Mouse (Mus musculus): ENCODE data around the gene Akap6.

Akap6 gene

DNA sequence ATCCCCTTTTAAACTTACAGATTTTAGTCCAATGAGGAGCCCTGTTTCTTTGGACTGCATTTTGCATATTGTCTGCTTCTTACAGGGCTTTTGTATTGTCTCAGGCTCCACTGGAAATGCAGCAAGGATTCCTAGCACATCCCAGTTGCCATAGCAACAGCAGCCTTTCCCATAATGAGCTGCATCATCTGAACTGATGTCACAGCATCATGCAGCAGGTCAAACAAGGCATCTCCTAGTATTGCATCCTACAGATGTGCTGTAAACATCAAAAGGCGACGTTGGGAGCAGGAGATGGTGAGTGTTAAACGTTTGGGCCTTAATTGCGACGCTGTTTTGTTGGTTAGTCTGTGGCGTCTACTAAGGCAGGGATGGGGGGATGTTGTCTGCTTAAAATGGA, at the start of gene Akap6:
TSS of gene Akap6 (plus strand) at position 238 of the 400 bp plus-strand sequence.
- DNase-seq (ENCODE audit: low spot score in 2 of 2) = no peak

DNA sequence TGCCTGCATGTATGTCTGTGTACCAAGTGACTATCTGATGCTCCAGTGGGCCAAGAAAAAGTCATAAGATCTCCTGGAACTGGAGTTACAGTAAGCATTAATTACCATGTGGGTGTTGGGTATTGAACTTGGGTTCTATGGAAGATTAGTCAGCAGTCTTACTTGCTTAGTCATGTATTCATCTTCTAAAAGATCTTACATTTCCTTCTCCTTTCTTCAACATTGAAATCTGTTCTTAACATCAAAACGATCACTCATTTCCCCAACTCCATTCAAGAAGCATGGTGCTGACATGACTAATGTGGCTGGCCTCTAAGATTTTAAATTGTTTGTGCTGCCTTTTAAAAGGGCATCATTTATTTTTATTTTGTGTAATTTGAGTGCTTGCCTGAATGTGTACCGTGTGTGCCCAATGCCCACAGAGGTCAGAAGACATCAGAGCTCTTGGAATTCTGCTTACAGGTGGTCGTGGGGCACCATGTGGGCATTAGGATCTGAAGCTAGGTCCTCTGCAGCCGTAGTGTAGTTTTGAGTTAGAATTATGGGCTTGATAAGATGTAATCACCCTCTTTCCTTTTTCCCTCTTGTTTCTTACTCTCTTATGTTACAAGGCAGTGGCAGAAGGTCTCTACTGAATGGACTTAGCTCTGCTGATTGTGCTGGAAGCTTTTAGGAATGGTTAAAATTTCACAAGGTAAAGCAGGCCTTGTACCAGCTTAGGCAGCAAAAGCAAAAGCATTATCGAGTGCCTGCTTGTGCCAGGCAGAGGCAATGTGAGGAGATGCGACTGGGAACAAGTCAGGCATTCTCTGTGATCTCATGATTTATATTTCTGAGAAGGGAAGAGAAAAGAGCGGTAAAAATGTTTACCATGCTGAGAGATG, 36.0 kb upstream of the Akap6 start:
- DNase-seq (ENCODE audit: low spot score in 2 of 2) = no peak

DNA sequence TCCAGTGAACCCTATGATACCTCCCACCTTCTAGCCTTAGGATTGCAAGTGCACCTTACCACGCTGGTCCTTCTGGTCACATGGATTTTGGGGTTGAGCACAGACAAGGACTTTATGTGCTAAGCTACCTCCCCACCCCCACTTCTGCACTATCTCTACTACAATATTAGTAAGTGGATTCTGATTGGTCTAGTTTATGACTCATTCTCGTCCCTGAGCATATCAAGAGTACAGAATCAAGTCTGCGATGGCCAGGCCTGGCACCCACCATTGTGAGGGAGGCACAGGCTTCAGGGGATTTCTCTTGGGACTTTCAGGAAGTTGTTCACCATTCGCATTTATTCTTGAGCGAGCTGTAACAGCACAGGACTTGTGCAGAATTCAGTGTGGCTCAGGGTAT, 34.2 kb upstream of the Akap6 start:
- DNase-seq (ENCODE audit: low spot score in 2 of 2) = no peak

DNA sequence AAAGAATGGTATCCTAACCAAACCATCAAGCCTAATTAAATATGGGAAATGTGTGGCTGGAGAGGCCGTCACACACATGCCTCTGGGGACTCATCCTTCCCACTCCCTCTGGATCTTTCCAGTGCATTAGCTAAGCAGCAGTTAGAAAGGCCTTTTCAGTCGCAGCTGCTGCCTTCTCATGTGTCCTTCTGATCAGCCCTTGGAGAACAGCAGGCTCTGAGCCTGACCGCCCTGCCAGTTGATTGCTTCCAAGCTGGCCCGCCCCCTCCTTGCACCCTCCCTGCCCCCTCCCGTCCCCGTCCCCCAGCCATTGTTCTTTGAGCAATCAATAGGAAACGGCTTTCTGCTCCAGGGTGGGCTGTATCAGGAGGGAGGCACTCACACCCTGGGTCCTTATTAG, 27.7 kb upstream of the Akap6 start:
- no peak for DNase-seq (ENCODE audit: low spot score in 2 of 2)

DNA sequence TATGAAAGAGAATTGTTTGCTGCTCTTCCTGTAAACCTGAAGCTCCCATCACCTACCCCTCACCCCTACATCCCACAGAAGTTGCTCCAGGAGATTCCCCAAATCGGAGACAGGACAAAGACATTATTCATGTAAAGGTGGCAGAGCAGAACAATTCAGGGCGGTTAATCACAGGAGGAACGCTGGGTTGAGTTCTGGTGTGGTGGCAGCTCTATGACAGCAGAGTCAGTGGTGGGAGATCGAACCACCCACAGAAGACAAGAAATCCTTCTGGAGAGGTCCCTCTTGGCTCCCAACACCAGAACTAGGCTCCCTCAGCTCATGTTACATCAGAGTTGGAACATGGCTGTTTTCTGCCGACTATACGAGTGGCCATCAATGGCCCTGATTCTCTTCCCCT, 27.2 kb upstream of the Akap6 start:
- no peak for DNase-seq (ENCODE audit: low spot score in 2 of 2)

DNA sequence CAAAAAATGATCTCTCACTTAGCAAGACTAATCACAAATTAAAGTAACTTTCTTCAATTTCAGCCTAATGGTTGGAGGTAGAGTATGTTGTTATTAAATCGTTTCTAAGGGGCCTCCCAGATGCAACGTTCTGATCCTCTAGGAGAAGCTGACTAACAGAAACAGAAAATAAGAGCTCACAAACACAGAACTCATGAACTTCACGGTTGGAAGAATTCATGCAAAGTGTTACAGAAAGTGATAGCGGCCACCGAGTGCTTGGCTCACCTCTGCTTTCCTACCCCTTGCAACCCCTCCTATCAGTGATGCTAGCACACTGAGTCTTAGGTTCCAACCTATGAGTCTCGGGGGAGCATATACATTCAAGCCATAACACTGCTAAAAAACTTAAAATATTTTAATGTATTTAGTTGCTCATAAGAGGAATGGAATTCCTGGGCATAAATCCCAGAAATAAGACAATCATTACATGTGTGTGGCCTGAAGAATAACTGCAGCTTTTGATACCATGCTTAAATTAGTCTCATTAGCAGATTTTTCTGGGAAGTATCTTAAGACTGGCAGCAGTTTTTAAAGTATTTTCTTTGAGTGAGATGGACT, 25.7 kb upstream of the Akap6 start:
- DNase-seq (ENCODE audit: low spot score in 2 of 2) = no peak

DNA sequence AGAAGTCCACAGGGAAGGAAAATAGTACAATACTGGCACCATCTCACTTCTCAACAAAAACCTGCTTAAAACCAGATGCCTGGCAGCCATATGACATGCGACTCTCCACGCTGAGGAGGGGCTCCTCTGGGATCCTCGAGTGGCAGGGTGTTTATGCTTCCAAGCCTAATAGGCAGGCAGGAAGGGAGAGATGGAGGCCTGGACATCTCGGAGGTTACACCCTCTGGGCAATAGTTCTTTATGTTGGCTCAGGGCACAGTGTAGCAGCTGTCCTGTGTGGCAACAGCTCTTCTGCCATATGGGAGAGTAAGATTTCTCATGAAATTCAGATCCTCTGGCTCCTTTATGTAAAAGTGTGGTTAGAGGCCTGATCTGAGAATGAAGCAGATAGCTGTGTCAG, 24.2 kb upstream of the Akap6 start:
- no peak for DNase-seq (ENCODE audit: low spot score in 2 of 2)

DNA sequence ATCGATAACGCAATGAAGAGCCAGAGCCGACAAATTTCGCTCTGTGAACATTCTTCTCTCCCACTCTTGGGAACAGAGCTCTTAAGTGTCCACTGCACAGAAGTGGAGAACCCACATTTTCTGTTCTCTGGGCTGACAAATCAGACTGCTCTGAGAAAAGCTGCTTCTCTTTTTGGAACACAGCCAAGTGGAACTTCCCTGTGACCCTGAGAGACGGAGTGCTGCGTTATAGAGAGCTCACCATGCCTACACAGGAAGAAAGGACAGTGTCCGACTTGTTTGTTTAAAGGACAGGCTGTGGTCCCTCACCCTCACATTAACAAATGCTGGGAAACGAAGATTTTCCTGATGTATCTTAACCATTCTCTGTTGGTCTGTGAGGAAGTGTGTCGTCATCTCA, 11.8 kb upstream of the Akap6 start:
- no peak for DNase-seq (ENCODE audit: low spot score in 2 of 2)

DNA sequence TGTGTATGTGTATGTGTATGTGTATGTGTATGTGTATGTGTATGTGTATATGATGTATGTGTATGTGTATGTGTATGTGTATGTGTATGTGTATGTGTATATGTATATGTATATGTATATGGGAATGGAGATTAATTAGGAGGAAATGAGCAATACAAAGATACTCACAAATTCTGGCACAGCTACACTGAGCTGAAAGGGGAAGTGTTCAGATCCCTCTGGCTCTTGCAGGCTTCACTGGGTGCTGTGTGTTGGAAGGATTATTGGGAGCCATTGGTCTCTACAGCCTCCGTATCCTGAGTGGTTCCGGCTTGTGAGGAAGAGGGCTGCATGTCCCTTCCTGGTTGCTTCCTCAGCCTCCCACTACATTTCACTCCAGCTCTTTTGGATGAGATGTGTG, 10.5 kb upstream of the Akap6 start:
- no peak for DNase-seq (ENCODE audit: low spot score in 2 of 2)

DNA sequence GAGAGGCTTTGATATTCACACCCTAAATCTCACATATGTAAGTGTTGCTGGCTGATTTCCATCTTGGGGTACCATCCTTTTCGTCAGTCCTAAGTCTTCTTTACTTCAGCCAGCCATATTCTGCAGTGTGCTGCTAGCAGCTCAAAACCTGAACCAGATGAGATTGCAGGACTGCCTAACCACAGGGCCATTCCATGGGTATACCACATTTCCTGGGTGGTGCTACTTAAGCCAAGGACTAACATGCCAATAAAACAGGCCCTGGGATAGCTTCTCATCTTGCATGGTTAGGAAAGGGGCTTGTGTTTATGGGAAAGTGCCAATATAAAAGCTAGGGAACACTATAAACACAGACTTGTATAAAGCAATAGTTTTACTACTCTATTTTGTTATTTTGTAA, 7.6 kb upstream of the Akap6 start:
- DNase-seq (ENCODE audit: low spot score in 2 of 2) = no peak

DNA sequence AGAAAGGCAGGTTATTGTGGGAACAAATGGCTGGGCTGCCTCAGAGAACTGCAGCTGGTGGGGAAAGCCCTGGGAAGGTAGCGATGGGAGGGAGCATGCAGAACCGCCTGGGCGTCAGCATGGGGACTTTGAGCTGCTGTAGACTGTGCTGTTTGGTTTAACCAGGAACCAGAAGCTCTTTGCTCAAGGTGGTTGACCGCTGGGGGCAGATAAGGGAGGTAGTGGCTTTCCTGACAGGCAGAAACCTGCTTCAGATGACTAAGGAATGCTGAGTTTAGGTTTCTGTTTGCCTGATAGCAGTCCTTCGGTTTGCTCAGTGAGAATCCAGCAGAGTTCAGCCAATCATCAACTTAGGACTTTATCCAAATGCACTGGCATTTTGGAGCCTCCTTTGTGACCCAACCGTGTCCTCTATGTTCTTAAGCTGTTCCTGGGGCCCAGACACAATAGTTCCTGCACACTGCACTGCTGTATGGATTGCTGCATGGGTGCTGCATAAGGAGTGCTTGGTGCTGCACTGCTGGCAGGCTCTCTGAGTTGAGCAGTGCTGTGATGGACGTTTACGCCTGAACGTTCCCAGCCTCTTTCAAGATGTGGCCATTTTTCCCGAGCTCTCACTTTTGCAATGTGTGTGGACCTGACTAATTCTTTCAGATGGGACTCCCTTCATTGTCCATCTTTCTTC, 6.8 kb upstream of the Akap6 start:
- peak in 1 of 2 experiments; percentile 32 for DNase-seq (ENCODE audit: low spot score in 2 of 2)

DNA sequence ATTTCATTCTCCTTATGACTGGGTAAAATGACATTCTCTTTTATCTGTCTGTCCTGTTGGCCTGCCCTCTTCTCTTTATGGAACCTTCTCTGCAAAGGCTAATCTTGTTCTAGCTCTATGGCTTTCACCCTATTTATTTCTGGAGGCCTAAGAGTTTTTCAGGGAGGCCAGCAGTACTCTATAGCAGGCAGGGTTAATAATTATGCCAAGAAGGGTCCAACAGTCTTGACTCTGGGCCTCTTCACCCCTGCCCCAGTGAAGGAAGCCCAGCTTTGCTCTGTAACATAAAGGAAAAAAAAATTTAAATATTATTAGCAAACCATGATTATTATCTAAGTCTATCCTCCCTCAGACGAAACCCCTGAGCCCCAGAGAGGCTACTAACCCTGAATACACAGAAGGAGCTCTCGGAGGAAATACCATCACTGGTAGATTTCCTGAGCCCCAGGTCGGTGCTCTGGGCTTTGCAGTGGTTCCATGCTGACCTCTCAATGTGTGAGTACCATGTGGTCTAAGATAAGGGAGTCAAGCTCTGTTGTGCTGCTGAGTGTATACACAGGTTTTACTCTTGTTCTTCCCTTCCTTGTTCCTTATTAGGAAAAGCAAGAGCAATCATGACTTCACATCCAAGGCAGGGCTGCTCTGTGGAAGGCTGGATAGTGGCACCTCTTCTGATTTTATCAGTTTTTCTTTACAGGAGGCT, 1.6 kb upstream of the Akap6 start:
- no peak for DNase-seq (ENCODE audit: low spot score in 2 of 2)

DNA sequence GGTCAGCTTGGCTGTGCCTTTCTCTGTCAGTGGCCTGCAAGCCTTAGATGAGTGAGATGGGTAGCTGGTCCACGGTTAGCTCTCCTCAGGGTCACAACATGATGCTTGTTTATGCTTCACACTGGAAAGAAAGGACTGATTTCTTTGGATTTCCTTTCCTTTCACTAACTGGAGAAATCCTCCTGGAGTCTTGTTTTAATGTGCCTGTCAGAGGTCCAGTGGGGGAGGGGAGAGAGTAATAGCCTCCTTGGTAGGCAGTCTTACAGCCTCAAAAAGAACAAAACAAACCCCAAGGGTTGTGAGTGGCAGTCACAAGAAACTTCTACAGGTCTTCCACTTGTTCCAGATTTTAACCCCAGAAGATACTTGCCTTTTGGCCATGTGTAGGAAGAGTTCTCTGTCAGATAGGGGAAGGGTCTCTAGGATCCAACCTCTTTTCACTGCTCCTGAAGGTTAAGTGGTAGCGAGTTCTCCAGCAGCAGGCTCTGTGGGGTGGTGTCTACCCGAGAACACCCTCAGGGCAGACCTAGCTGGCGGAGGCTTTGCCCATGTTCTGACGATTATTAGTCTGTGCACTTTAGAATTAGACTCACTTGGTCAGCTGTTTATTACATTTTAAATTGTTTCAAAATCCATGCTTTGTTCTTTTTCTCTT, 780 bp upstream of the Akap6 start:
- no peak for DNase-seq (ENCODE audit: low spot score in 2 of 2)

DNA sequence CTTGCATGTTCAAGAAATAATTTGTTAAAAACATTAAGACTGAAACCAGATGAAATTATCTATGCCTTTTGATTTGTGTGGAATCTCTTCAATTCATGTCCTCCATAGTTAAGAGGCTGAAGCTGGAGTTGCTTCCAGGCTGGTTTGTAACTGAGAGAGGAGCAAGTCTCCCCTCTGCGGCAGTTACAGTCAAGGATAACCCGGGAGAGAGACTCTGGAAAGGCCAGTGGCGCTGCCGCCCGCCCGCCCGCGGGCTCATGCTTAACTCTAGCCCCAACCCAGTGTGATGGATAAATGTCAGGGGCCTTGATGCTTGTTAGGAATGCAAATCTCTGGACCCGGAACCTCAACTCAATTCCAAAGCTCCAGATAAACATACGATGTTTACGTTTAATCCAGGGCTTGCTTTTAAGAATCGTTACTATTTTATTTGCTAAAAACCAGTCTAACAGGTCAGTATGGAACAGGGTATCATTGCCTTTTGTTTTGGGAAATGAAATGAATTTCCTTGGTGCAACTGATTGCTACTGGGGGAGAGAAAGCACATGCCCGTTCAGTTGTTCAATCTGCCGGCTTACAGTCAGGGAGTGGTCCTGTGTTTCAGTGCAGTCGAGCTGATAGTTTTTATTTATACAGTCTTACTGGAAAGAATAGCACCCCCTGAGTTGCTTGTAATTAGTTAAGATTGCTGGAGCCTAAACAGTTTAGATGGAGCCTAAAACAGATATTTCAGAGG, 946 bp downstream of the Akap6 start:
- DNase-seq (ENCODE audit: low spot score in 2 of 2) = no peak

DNA sequence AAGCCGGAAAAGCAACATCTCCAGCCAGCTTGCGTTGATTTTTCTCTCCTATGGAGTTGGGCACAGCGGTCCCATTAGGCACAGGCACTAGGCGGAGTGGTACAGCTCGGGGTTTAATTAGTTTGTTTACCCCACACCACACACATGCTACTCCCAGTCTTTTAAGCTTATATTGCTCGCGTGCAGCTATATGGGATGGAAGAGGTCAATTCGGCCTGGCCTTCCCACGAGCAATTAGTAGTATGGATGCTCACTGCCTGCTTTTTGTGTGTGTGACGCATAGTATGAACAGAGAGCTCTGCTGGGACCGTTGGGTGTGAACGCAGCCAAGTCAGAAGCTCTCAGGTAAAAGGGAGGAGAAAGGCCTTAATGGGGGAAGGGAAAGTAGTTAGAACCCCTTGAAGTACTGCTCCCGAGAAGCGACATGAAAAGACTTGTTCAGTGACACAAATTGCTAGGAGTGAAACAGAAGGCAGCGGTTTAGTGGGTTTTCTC, 1.6 kb downstream of the Akap6 start:
- no peak for DNase-seq (ENCODE audit: low spot score in 2 of 2)

DNA sequence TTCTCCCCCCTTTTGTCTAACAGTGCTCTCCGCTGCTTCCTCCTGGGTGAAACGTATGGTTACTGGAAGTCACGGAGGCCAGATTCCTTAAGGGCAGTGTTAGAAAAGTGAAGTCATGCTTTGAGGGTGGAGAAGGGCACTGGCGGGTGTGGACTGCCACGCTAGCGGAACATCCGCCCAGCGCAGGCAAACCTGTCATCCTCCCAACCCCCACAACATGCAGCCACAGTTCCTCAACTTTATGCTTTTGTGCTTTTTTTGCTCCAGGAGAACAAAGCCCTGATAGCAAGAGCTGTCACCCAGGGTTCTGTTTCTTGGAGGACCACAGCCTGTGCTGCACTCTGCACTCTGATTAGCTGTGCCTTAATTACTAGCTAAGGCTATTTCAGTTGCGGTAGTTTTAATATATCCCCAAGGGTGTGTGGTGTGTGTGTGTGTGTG, 2.0 kb downstream of the Akap6 start:
- peak in 1 of 2 experiments; percentile 33 for DNase-seq (ENCODE audit: low spot score in 2 of 2)

DNA sequence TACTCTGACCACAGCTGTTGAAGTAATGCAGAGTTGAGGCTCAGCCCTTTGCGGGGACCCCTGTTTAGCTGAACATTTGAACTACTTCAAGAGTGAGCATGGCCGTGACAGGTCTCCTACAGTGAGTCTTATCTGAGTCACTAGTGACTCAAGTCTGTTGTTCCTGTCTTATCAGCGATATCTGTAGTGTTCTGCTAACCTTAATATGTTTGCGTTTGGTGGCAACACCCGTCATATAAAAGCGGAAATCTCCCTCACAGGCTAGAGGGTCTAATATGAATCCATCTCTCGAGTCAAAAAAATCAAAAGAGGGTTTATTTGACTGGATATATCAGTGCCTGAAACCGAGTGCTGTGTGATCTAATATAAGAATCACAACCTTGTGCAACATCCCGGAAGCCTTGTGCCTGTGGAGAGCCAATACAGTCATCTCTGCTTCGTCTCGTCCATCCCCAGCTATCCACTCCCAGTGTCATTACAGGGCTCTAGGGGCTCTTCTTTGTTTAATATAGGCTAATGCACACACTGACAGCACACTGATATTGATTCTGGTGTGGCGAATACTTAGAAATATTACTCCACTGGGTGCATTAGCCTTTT, 3.3 kb downstream of the Akap6 start:
- DNase-seq (ENCODE audit: low spot score in 2 of 2) = no peak

DNA sequence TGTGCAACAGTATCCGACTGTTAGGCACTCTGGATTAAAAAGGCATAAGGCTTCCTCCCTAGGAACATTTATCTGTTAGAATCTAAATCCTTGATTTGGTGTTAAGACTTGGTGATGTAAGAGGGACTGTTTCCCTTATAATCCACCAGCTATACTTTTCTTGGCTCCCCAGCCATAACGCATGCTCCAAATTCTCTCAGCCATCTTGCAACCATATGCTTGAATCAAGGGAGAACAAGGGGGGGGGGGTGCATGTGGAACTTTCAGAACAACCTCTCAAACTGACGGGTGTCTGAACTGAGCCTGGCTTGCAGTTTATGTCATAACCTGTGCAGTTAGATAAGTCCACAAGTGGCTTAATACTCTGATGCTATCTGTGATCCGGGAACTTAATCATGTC, 4.9 kb downstream of the Akap6 start:
- no peak for DNase-seq (ENCODE audit: low spot score in 2 of 2)

DNA sequence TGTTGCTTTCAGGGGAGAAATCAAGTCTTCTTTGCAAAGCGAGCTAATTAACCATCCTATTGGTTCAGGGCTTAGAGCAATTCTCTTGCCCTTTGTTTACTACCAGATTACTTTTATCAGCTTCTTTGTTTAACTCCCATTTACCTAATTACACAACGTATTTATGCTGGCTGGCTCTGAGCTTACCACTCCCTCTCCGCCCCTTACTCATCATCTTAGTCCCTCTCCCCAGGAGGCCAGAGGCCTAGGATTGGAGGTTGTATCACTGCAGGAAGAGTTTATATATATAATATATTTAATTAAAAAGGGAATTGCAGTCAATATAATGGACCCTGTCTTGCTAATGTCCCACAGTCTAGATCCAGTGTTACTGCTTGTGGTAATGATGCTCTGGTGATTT, 5.6 kb downstream of the Akap6 start:
- no peak for DNase-seq (ENCODE audit: low spot score in 2 of 2)

DNA sequence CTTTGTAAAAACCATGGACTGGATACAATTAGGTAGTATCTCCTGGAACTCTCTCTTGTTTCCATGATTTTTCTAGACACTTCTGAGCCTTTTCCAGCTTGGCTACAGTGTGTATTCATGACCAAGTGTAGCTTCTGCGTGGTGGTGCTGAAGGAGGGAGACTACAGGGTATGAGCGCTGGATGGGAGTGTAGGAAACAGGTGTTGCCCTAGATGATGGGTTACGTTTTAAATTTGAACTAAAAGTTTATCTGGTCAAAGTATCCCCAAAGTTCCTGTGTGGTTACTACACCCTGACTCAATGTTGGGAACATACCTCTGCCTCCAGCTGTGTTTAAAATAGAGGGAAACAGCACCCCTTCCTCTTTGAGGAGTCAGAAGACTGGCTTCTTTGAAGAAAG, 12.2 kb downstream of the Akap6 start:
- DNase-seq (ENCODE audit: low spot score in 2 of 2) = no peak
